In genomic region chr7:29511598-29512275, GRCm38 (mm10) we compare ENCODE assay signal across 9 mouse cellular contexts. TPM values are rescaled to one million over a fixed set of nuclear protein-coding genes. Genes with fewer than 3 reads are reported as not detected.
A peak's percentile ranks its signal among the peaks of the same experiment; 100 is the strongest.
DNase-seq lines count a peak whose midpoint lies in the region; ATAC-seq lines count a peak whose summit lies in the region.
"Had no signal": no experiment of that assay in that cellular context is flagged by ENCODE, and none has a peak within 500 bp of the region (broad histone marks: within the 10 kb centered on the region; RNA-seq: fewer than 3 reads in every experiment).

No protein-coding gene starts in this region.

- H3K9ac ChIP-seq in stomach, embryonic 15.5 days, result no peak overlapping the region
- no peak overlapping the region for H3K9ac ChIP-seq in heart, embryonic 11.5 days (ENCODE audit: low read depth, low read length)

- 49% methylated on average over 9 of the region's 9 CpGs for WGBS in heart, embryonic 10.5 days
- WGBS in limb, embryonic 10.5 days, result 67% methylated on average over 9 of the region's 9 CpGs
- 45% methylated on average over 9 of the region's 9 CpGs for WGBS in stomach, embryonic 15.5 days
- WGBS in heart, embryonic 11.5 days (ENCODE audit: insufficient replicate concordance), result 41% methylated on average over 9 of the region's 9 CpGs

- peak overlapping the region; percentile 29 for H3K4me2 ChIP-seq in stomach, embryonic 15.5 days
- H3K4me2 ChIP-seq in heart, embryonic 11.5 days, result no peak overlapping the region; the same call in 1 of the 2 replicates

- H3K36me3 ChIP-seq in heart, embryonic 10.5 days, result no peaks in the 10 kb centered on the region
- no peaks in the 10 kb centered on the region for H3K36me3 ChIP-seq in limb, embryonic 10.5 days
- no peaks in the 10 kb centered on the region for H3K36me3 ChIP-seq in stomach, embryonic 15.5 days
- H3K36me3 ChIP-seq in heart, embryonic 11.5 days (ENCODE audit: control insufficient read depth, insufficient read depth, low read length), result no peaks in the 10 kb centered on the region

- no peaks in the 10 kb centered on the region for H3K9me3 ChIP-seq in heart, embryonic 10.5 days
- no peaks in the 10 kb centered on the region for H3K9me3 ChIP-seq in limb, embryonic 10.5 days (replicated peaks)
- no peaks in the 10 kb centered on the region for H3K9me3 ChIP-seq in stomach, embryonic 15.5 days
- H3K9me3 ChIP-seq in heart, embryonic 11.5 days (replicated peaks; ENCODE audit: control insufficient read depth, low read length), result no peaks in the 10 kb centered on the region

- peak; percentile 12; the same call in 1 of the 2 replicates for ATAC-seq in stomach, embryonic 15.5 days (ENCODE audit: insufficient read depth, low FRiP score, low read depth)
- ATAC-seq in heart, embryonic 11.5 days (replicated peaks; ENCODE audit: insufficient number of reproducible peaks, low FRiP score, low TSS enrichment), result no peak

- H3K27me3 ChIP-seq in heart, embryonic 10.5 days (ENCODE audit: insufficient read depth, poor library complexity, severe bottlenecking), result peaks cover 93% of the 10 kb centered on the region
- no peaks in the 10 kb centered on the region for H3K27me3 ChIP-seq in limb, embryonic 10.5 days (ENCODE audit: low read depth, poor library complexity, severe bottlenecking)
- no peaks in the 10 kb centered on the region for H3K27me3 ChIP-seq in stomach, embryonic 15.5 days (replicated peaks)
- H3K27me3 ChIP-seq in heart, embryonic 11.5 days (ENCODE audit: control insufficient read depth, insufficient read depth, low read length), result peaks cover 67% of the 10 kb centered on the region

- H3K4me3 ChIP-seq in heart, embryonic 10.5 days, result no peak overlapping the region
- no peak overlapping the region for H3K4me3 ChIP-seq in limb, embryonic 10.5 days
- H3K4me3 ChIP-seq in stomach, embryonic 15.5 days (replicated peaks), result no peak overlapping the region
- H3K4me3 ChIP-seq in heart, embryonic 11.5 days (ENCODE audit: low read depth, low read length), result no peak overlapping the region

- peak overlapping the region; percentile 62; the same call in 1 of the 2 replicates for H3K27ac ChIP-seq in heart, embryonic 10.5 days
- H3K27ac ChIP-seq in limb, embryonic 10.5 days, result peak overlapping the region; percentile 69
- peak overlapping the region; percentile 82 for H3K27ac ChIP-seq in stomach, embryonic 15.5 days
- H3K27ac ChIP-seq in heart, embryonic 11.5 days (ENCODE audit: low read depth, low read length), result no peak overlapping the region

- DNase-seq in heart, embryonic 10.5 days (ENCODE audit: low spot score), result no peak
- no peak for DNase-seq in heart, adult 9 months (ENCODE audit: low spot score in 2 of 2)
- peak; percentile 50 for DNase-seq in retina, postnatal 1 day
- DNase-seq in retina, embryonic 14.5 days (ENCODE audit: low spot score), result no peak
- no peak for DNase-seq in limb, embryonic 10.5 days (ENCODE audit: low spot score)
- DNase-seq in kidney, postnatal 10 days, result no peak
- DNase-seq: gastrocnemius, postnatal 10 days had no signal

- peaks cover 38% of the 10 kb centered on the region for H3K4me1 ChIP-seq in heart, embryonic 10.5 days
- peaks cover 54% of the 10 kb centered on the region for H3K4me1 ChIP-seq in limb, embryonic 10.5 days
- peaks cover 64% of the 10 kb centered on the region for H3K4me1 ChIP-seq in stomach, embryonic 15.5 days
- peaks cover 11% of the 10 kb centered on the region; the same call in 1 of the 2 replicates for H3K4me1 ChIP-seq in heart, embryonic 11.5 days (ENCODE audit: control insufficient read depth, insufficient read depth, low read length)

RNA-seq across cellular contexts. Expression of gene Sipa1l3, which starts 6.7 kb away (rescaled TPM):
- 4.5 and 10.4 TPM in 2 replicates for polyA plus RNA-seq in heart, embryonic 10.5 days (2016; fragmentation: Nextera tagmentation; extraction: Ambion mirVana)
- 12.6 and 13.4 TPM in 2 replicates for polyA plus RNA-seq in limb, embryonic 10.5 days (2016; fragmentation: Nextera tagmentation; extraction: Ambion mirVana)
- 22.0 and 31.3 TPM in 2 replicates for polyA plus RNA-seq in stomach, embryonic 15.5 days (2015; fragmentation: Nextera tagmentation; extraction: Ambion mirVana)
- polyA plus RNA-seq in heart, embryonic 11.5 days (2014; fragmentation: Nextera tagmentation; extraction: Ambion mirVana), result 4.8 and 5.2 TPM in 2 replicates
